Mouse (Mus musculus): ENCODE data around the gene Nit2.
A peak's percentile ranks its signal among the peaks of the same experiment; 100 is the strongest.

- TF ChIP-seq CTCF (IDR thresholded peaks at IDR 0.05; ENCODE audit: insufficient read depth, low read length): peak; percentile 55
- no peak for TF ChIP-seq POLR2A (IDR thresholded peaks at IDR 0.05; ENCODE audit: borderline replicate concordance, extremely low read depth, low read depth, low read length)
These were observed 10.1 kb upstream of the Nit2 start for GRCm38 (mm10) chr16:57177254-57177653.
